Mouse (Mus musculus) brown adipose tissue, adult 24 weeks (tissue): ENCODE measurements at regions not wholly inside any gene's neighbourhood (a gene's known extent, or its start where the extent isn't known, plus 50 kb on each side); places are given as distances from the start of the nearest gene placed in this dataset.

Experiments
- H3K27ac ChIP-seq: fragments of 200-500 bp; replicated peaks from 2 replicates; pipeline ENCODE4 v1.5.1; 2012; ENCODE audit warnings: low read depth, mild to moderate bottlenecking, low read length
- H3K4me1 ChIP-seq: fragments of 200-500 bp; 2 replicates; pipeline ENCODE4 v1.6.1; 2012; ENCODE audit warnings: low read length, mixed read lengths; ENCODE audit not compliant: control insufficient read depth, insufficient read depth, insufficient read length
- H3K4me3 ChIP-seq: fragments of 200-500 bp; 2 replicates; pipeline ENCODE4 v1.5.1; 2012; ENCODE audit warnings: low read depth, mild to moderate bottlenecking, low read length, moderate library complexity; ENCODE audit not compliant: insufficient read depth

DNA sequence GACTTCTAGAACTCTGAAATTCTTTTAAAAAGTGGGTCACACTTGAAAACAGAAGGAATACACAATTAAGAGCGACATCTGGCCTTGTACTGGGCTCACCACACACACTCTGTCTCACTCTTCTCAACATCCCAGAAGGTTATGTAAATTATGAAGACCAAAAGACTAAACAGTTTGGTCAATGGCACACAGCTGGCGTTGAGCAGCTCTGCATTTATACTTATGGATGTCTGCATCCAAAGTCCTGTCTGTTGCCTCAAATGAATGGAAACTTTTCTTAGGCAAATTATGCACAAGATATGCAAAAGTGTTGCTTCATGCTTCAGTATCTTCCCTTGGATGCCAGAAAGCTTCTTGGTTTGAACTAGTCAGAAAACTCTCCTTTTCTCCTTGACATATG is 323.5 kb downstream of the Ppp3ca start:
- no peaks in the 10 kb centered on the region for H3K4me1 ChIP-seq
- H3K4me3 ChIP-seq: no peak overlapping the region
- H3K27ac ChIP-seq: no peak overlapping the region

DNA sequence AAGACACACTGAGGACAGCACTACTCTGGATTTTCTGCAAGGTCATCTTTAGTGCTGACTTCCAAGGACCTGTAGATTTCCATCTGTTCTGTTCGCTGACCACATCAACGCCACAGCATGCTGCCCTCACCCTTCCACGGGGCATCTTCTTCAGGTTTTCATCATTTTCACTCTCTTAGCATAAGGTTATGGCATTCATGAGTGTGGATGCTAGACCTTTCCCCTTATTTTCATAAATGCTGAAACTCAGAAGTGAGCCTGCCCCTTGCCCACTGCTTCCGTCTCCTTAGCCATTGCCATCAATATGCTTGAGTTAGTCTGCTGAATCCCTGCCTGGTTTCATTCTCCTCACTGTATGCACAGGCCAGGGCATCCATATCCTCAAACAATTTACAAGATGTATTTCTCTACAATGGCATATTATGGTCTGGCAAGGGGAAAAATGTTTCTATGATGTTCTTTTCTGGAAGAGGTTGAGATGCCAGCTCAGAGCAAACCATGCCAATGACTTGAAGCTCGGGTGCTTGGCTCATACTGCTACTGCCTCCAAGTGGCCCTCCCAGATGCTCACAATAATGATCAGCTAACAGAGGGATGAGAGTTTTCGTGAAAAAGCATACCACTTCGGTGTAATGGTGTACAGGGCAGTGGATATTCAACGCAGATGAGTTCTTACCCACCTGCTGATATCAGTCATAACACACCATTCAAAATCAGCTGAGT is 324.6 kb downstream of the Ppp3ca start:
- Histone ChIP-seq H3K4me1 (no peaks in the 10 kb centered on the region), H3K27ac (no peak overlapping the region), H3K4me3 (no peak overlapping the region)

DNA sequence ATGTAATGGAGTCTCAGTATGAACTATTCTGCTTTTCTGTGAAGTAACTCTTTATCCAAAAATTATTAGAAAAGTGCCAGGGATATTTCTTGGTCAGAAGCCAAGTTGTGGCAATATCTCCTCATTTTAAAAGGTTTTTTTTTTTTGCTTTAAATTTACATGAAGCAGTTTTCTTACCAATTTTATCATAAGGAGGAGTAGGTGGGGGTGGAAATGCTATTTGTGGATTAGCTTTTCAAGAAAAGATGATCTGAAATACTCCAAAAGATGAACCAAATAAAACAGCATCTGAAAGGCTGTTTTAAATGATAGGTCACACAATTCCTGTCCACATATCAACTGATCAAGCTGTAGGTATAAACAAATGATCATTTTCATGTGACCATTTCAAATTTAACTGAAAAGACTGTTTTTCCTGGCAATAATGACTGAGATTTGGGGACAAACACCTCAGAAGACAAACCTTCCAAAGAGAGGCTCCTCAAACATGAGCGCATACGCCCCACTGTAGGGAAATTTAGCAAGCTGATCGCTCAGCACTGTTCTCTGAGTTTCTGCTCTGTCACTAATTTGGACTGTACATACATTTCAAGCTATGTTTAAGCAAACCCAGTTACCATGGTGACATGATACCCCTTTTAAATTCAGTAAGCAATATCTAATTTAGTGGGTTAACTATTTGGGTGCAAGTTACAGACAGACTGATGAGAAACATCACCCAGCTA is 325.8 kb downstream of the Ppp3ca start:
- Histone ChIP-seq H3K27ac (no peak overlapping the region), H3K4me3 (no peak overlapping the region), H3K4me1 (no peaks in the 10 kb centered on the region)

DNA sequence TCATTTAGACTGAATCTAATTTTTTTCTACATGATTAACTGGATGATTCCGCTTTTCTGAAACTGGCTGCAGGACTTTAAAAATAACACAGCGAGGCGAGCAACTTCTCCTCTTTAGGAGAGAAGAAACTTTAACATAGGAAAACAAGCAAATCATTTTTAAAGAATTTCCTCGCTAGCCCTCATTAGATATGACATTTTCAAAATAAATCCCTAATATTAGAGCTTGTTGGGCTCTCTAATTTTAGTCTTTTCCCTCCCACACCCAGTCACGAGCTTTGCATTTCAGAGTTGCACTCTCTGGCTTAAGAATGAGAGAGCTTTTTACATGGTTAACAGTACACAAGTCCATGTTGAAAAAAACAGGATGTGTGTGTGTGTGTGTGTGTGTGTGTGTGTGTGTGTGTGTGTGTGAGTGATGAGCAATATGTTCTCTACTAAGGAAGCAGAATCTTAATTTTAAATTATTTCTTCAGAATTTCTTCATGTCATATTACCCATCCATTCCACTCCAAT is 326.5 kb downstream of the Ppp3ca start:
- H3K27ac ChIP-seq: no peak overlapping the region
- no peaks in the 10 kb centered on the region for H3K4me1 ChIP-seq
- no peak overlapping the region for H3K4me3 ChIP-seq

DNA sequence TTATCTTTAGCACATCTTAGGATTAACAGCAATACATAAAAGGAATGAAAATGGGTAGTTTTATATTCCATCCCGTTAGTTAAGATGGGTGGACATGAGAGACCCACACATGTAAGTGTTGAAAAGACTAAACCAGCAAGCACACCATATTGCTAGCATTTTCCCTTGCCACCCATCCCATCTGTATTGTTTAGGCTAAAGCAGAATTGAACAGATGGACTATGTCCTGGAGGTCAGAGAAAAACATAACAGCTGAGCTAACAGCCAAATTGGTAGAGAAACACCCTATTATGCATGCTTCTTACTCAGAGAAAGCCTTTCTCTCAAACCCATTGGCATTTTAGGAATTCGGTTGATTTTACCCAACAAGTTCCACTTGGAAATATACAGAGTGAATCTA is 329.3 kb upstream of the Emcn start:
- H3K4me1 ChIP-seq: no peaks in the 10 kb centered on the region
- no peak overlapping the region for H3K27ac ChIP-seq
- no peak overlapping the region for H3K4me3 ChIP-seq

DNA sequence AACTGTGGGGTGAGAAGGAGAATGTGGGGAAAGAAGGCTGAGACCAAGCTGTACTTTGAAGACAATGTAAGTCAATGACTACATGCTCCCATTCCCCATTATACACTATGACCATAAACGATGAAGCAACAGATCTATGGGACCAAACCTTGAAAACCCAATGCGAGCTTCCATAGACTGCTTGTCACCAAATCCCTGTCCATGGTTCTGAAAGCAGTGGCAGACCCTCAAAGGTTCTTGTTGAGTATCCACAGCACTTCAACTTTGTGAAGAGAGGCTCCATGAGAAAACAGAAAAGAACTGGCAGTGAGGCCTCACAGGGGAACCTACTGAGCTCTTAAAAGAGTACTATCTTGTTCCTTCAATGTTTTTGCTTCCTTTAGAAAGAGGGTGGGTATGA is 326.2 kb upstream of the Emcn start:
- H3K4me3 ChIP-seq: no peak overlapping the region
- H3K4me1 ChIP-seq: no peaks in the 10 kb centered on the region
- H3K27ac ChIP-seq: no peak overlapping the region

DNA sequence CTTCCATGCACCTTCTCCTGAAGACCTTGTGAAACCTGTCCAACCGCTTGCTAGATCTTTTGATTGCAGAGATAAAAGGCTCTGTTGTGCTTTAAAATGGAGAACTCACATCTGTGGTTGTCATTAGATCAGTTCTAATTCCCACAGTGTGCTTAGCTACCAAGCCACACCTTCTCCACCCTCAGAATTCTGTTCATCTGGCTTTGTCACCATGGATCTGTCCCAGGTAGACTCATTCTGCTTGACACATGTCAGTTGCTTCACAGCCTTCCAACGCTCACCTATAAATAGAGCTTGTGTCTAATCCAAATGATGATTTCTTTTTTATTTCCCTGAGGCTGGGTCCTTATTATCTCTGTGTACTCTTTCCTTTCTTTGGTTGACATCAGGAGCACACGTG is 325.7 kb upstream of the Emcn start:
- Histone ChIP-seq H3K27ac (no peak overlapping the region), H3K4me1 (no peaks in the 10 kb centered on the region), H3K4me3 (no peak overlapping the region)

DNA sequence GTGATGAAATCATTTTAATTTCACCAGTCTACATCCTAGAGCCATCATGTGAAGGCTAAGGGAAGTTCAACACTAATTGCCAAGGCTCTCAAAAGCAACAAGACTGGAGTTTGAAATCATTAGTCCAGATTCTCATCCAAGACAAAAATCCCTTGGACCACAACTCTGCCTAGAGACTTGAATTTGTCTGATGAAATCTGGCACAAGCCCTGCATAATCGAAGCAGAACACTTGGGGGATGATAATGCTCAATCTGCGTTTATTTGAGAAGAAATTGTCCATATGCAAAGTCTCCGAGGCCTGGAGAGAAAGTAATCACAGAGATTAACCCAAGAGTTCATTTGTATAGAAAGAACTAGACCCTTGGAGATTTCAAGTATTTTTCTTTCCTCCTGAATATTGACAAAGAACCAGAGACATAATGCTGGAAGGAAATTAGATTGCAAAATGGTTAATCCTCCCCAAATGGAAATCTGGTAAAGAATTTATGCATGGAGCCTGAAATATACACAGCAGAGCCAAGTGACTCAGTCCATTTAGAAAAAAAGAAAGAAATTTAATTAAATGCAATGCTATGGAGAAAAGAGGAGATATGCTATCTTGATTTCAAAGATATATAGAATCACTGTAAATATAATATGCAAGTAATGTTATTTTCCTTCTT is 320.8 kb upstream of the Emcn start:
- Histone ChIP-seq H3K4me3 (no peak overlapping the region), H3K27ac (no peak overlapping the region), H3K4me1 (no peaks in the 10 kb centered on the region)

DNA sequence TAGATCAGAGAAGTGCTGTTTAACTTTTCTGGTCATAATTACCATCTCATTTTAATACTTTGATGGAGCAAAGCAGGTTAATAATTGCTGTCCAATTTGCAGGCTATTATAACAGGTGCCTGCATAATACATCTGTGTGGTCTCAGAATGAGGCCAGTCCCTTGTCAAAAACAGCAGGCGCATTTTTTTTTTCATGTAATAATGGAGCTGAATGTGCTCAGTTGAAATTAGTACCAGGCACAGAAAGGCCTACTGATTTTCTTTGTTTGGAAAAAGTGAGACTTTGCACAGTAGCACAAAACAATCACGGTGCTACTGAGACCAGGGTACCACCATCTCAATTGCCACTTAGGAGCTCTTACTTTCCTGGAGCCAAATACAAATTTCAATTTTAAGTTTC is 311.3 kb upstream of the Emcn start:
- Histone ChIP-seq H3K4me3 (no peak overlapping the region), H3K27ac (no peak overlapping the region), H3K4me1 (no peaks in the 10 kb centered on the region)

DNA sequence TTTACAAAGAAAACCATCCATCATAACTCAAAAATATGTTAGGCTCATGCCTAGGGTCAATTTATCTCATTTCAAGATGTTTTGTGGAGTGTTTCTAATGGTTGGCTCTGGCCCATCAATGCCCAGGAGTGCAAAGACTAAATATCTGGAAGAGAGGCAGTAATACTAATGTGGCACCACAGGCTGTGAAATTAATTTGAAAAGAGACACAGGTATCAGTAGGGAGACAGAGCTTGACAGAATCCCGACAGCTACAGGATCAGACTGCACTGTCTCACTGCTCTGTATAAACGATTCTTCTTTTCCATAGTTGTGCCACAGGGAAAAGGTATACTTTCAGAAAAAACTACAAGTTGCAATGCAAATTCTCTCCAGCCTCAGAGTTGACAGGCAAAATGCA is 308.1 kb upstream of the Emcn start:
- no peaks in the 10 kb centered on the region for H3K4me1 ChIP-seq
- no peak overlapping the region for H3K27ac ChIP-seq
- H3K4me3 ChIP-seq: no peak overlapping the region

DNA sequence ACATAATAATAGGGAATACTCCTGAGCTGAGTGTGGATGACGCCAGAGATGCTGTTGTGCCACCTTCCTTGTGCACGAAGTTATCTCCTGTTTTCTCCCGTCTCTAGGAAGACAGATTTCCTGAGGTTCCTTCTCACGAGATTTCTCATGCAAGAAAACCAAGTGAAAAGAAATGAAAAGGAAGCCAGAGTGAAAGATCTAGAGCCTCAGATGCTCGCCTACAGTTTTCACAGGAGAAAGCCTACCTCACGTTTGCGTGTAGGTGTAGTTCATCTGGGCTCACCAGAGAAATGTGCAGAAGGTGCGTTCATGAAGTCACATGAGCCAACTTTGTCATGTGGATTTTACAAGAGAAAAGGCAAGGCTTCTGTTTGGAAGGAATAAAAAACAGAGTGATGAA is 301.2 kb upstream of the Emcn start:
- Histone ChIP-seq H3K4me1 (no peaks in the 10 kb centered on the region), H3K27ac (no peak overlapping the region), H3K4me3 (no peak overlapping the region)

DNA sequence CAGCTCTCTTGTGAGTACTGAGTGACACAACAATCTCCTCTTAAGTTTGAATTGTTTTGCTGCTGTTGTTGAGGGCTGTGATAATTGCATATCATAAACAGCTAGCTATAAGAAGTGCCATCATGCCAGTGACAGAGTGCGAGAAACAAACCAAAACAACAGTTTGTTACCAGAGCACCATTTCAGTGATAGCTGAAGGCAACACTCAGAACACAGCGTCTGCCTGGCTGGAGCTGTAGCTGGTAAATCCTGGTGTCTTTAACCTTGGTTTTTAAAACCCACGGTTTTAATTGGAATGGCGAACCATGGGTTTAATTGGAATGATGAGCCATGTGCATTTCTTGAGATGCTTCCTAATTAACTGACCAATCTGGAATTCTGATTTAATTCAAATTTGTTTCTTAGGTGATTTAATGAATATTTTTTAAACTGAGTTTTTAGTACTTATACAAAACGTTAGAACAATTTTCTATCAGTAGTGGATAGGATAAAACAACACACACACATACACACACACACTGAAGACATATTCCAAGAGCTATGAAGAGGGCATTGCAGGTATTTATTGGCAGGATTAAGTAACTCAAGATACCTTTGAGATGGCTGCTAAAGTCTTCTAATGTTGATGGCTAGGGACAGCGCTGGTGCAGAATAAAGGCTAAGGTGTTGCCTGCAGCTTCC is 284.2 kb upstream of the Emcn start:
- Histone ChIP-seq H3K27ac (no peak overlapping the region), H3K4me3 (no peak overlapping the region), H3K4me1 (no peaks in the 10 kb centered on the region)

DNA sequence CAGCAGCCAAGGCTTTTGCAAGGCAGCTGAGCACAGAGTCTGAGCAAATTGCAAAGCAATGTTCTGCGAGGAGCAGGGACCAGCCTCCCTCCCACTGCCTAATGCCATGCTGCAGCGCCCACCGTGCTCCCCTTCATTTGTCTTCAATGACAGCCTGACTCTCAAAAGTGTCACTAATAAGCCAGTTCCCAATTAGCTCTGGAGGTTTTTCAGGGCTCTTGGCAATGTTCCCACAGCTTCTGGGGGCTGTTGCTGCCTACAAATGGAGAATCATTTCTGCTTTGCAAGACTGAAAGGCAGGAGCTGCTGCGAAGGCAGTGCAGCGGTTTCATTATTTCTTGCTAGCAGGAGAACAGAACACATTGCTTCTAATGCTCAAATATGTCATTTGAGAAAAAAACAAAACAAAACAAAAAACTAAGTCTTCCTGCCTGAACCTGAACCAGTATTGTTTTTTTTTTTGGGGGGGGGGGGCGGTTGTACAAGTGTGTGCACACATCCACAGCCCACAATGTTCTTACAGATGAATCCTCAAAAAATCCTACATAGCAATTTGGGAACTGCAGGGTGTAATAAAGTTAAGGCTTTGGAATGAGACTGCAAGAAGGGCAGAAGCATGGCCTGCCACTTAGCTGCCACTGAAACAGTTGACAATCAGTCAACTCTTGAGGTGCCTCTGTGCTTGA is 283.5 kb upstream of the Emcn start:
- Histone ChIP-seq H3K4me1 (no peaks in the 10 kb centered on the region), H3K27ac (no peak overlapping the region), H3K4me3 (no peak overlapping the region)

DNA sequence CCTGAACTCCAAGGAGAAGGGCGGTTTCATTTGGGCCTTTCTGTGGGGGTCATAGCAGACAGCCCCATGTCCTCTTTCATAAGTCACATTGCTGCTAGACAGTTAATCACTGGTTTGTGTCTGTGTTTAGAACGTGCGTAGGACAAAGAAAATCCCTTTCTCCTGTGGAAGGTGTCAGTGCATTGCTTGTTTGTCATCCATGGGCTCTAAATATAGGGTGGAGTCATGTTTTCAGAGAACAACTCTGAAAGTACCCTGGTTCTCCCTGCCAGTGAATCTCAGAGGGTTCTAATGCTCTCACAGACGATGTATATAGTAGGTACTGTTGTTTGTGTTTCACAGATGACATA is 283.0 kb upstream of the Emcn start:
- H3K27ac ChIP-seq: no peak overlapping the region
- H3K4me1 ChIP-seq: no peaks in the 10 kb centered on the region
- H3K4me3 ChIP-seq: no peak overlapping the region

DNA sequence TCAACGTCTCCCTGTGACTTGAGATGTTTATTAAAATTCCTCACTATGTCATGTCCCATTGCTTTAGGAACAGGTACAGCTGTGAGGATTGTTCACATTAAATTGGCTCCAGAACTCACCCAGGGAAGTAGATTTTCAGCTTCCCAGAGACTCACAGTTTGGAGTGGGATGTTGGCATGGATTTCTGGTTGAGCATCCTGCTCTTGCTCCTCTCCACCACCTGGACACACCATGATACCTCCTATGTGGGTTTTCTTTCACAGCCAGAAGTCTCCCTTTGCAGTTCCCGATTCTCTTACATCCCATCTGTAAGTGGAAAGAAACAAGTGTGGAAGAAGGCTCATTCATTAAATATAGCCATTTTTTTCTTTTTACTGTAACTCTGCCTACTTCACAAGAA is 278.8 kb upstream of the Emcn start:
- H3K27ac ChIP-seq: no peak overlapping the region
- H3K4me1 ChIP-seq: no peaks in the 10 kb centered on the region
- no peak overlapping the region for H3K4me3 ChIP-seq
